Mouse (Mus musculus) splenic B cell, adult 2 months (primary cell): ENCODE results near the gene Slc5a3.

Experiments used
- DNase-seq: peaks from one replicate; pipeline ENCODE4 v3.0.0-alpha.2; 2011; ENCODE audit warnings: low read depth, low spot score
- H3K27me3 ChIP-seq: 2 replicates; pipeline ENCODE4 v1.6.1; 2012; ENCODE audit warnings: mild to moderate bottlenecking, low read length, moderate library complexity, mixed read lengths; ENCODE audit not compliant: control insufficient read depth, poor library complexity, insufficient read depth, severe bottlenecking
- H3K36me3 ChIP-seq: 2 replicates; pipeline ENCODE4 v1.6.1; 2012; ENCODE audit warnings: mild to moderate bottlenecking, low read length, moderate library complexity, mixed read lengths; ENCODE audit not compliant: control insufficient read depth, poor library complexity, insufficient read depth, severe bottlenecking

The Slc5a3 gene

GRCm38 (mm10) chr16:92057852-92058643, at the start of gene Slc5a3, which contains the start of the genes Mrps6 and Gm49711:
Gene Slc5a3 (plus strand): TSS chr16:92058322.
Gene Mrps6 (plus strand): TSS chr16:92058270.
Gene Gm49711 (plus strand): TSS chr16:92058316.
- peak; percentile 90 for DNase-seq
- no peaks in the 10 kb centered on the region for H3K36me3 ChIP-seq

DNA sequence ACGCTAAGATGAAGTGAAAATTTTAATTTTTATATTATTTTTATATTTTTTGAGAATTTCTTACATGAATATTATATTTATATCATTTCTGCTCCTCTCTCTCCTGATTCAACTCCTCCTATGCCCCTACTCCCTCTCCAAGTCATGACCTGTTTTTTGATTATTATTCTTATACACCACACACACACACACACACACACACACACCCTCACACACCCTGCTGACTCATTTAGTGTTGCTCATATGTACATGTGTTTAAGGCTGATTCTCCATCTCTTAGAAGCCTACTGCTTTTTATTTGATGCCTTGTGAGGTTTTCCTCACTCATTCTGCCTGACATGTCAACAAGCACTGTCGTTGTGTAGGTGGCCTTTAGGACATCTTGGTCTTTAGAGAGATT, 48.5 kb upstream of the Slc5a3 start:
- no peak for DNase-seq
- Histone ChIP-seq H3K27me3 (no peaks in the 10 kb centered on the region), H3K36me3 (no peaks in the 10 kb centered on the region)

More at GRCm38 (mm10) chr16:92057852-92058643, at the start of gene Slc5a3, which contains the start of the genes Mrps6 and Gm49711:
- no peaks in the 10 kb centered on the region for H3K27me3 ChIP-seq

DNA sequence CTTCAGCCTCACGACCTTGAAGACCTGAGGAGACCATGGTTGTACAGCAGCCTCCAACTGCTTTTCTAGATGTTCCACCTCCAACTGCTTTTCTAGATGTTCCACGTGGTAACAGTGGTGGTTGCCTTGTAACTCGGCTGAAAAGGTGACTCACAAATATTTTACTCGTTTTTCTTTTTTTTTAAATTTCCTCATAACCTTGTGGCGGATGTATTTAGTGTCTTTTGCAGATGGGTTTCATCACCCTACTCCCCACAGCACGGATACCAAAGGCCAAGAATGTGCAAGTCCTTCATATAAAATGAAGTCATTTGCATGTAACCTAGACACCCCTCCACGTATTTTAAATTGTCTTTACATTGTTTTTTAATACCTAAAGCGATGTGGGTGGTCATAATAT, 41.3 kb upstream of the Slc5a3 start:
- H3K27me3 ChIP-seq: no peaks in the 10 kb centered on the region
- no peaks in the 10 kb centered on the region for H3K36me3 ChIP-seq
- no peak for DNase-seq

- no peaks in the 10 kb centered on the region for H3K36me3 ChIP-seq
- H3K27me3 ChIP-seq: no peaks in the 10 kb centered on the region
- DNase-seq: peak; percentile 35
Observed at GRCm38 (mm10) chr16:92019141-92020118, 38.7 kb upstream of the Slc5a3 start.

- no peaks in the 10 kb centered on the region for H3K36me3 ChIP-seq
Observed at GRCm38 (mm10) chr16:92021656-92022400, 36.3 kb upstream of the Slc5a3 start.

DNA sequence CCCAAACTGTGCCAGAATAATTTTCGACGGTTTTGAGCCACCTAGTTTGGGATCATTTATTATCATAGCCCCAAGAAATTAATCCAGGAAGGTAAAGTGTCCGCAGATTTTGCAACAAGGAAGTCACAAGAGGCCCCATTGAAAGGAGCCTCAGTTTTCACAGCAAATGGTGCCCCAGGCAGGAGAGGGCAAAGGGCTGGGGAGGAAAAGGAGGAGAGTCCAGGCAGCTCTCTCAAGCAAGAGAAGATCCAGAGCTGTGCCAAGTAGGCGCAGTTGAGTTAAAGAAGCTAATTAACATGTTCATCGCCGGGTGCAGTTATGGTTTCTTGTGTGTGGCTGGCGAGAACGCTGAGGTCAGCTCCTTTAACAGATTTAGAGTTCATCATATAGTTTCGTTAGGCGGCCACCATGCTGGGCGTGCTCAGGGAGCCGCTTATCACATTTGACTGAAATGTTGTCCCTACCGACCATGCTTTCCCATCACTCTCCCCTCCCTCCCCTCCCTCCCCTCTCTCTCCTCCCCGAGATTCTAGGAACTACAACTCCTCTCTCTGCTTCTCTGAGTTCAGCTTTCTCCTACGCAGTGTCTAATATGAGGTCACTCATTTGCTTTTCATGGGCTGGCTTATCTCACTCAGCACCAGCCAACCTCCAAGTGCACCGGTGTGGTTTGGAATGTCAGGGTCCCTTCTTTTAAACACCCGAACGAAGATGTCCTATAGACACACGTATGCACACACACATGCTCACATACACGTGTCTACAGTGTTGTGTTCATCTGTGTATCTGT, 35.4 kb upstream of the Slc5a3 start:
- no peaks in the 10 kb centered on the region for H3K27me3 ChIP-seq
- no peaks in the 10 kb centered on the region for H3K36me3 ChIP-seq
- DNase-seq: no peak

More at GRCm38 (mm10) chr16:92021656-92022400, 36.3 kb upstream of the Slc5a3 start:
- DNase-seq: no peak
- H3K27me3 ChIP-seq: no peaks in the 10 kb centered on the region

DNA sequence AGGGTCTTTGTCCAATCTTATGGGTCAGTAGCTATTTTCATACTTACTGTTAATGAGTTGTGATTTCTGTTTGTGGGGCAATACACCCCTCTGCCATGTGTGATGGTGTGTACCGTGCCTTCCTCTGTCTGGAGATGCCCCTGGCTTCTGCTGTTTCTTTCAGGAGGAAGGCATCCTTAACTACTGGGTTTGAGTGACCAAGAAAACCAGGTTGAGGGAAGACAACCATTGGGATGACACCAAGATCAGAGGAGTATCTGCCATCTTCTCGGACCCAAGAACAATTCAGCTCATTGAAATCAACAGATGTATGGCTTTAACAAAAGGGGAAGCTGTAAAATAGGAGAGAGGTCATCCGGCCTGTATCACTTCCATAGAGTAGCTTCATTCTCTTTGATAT, 24.8 kb upstream of the Slc5a3 start:
- H3K27me3 ChIP-seq: no peaks in the 10 kb centered on the region; the same call in 1 of the 2 replicates
- DNase-seq: no peak

DNA sequence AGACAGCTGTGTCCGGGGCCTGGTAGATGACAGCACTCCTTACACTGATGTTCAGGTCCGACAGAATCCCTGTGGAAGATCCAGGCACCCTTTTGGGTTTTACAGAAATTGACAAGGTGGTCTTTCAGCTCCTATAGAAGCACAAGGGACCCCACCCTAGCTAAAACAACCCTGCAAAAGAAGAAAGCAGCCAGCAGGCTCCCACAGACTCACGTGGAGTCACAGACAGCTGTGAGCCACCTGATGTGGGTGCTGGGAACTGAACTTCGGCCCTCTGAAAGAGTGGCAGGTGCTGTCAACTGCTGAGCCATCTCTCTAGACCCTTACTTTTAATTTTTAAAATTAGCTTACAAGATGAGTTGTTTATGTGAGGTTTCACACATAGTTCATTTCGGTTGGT, 23.4 kb upstream of the Slc5a3 start:
- H3K27me3 ChIP-seq: no peaks in the 10 kb centered on the region
- no peaks in the 10 kb centered on the region for H3K36me3 ChIP-seq
- DNase-seq: no peak

More for the DNA sequence above, 24.8 kb upstream of the Slc5a3 start:
- H3K36me3 ChIP-seq: no peaks in the 10 kb centered on the region

- Histone ChIP-seq H3K36me3 (no peaks in the 10 kb centered on the region), H3K27me3 (no peaks in the 10 kb centered on the region)
- no peak for DNase-seq
Observed at GRCm38 (mm10) chr16:92036701-92037100, 21.4 kb upstream of the Slc5a3 start.

DNA sequence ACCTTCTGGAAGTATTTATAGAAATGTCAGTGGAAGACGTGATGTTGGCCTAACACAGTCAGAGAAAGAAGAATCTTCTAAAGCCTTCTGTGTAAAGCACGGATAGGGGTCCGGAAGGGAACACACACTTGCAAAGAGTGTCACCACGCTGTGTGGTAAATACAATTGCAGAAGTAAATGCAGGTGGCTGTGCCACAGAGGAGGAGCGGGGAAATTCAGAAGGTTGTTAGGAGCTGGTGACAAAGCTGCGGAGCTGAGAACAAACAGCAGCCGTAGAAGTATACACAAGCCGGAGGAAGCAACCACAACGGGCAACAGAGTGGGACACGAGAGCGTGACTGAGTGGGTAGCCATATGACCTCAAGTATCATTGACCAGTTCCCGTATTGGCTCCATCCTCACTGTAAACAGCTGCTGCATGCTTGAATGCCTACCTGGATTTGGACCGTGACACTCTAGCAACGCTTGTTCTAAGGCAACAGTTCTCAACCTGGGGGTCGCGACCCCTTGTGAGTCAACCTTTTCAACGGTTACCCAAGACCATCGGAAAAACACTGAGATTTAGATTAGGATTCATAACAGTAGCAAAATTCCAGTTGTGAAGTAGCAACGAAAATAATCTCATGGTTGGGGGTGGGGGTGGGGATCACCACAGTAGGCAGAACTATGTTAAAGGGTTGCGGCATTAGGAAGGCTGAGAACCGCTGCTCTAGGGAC, 20.1 kb upstream of the Slc5a3 start:
- peak; percentile 68 for DNase-seq
- H3K36me3 ChIP-seq: no peaks in the 10 kb centered on the region
- H3K27me3 ChIP-seq: no peaks in the 10 kb centered on the region

DNA sequence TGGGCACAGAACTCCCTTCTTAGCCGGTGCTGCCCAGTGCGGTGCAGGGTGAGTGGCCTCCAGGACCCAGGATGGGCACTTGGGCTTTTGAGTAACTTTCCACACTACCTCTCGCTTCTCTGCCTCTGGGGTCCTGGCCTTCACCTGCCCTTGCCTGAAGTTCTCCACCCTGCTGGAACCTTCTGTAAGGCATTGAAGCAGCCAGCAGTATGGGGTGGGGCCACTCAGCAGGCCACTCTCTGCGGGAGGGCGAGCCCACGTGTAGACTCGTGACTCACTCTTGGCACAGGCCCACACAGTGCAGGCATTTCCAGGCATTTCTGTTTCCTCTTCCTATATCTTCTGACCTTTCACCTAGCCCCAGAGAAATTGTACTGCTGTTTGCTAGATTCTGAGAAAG, 18.7 kb upstream of the Slc5a3 start:
- H3K36me3 ChIP-seq: no peaks in the 10 kb centered on the region
- no peaks in the 10 kb centered on the region for H3K27me3 ChIP-seq
- DNase-seq: no peak

GRCm38 (mm10) chr16:92039966-92040365, 18.2 kb upstream of the Slc5a3 start:
- H3K27me3 ChIP-seq: no peaks in the 10 kb centered on the region
- no peaks in the 10 kb centered on the region for H3K36me3 ChIP-seq
- DNase-seq: no peak

DNA sequence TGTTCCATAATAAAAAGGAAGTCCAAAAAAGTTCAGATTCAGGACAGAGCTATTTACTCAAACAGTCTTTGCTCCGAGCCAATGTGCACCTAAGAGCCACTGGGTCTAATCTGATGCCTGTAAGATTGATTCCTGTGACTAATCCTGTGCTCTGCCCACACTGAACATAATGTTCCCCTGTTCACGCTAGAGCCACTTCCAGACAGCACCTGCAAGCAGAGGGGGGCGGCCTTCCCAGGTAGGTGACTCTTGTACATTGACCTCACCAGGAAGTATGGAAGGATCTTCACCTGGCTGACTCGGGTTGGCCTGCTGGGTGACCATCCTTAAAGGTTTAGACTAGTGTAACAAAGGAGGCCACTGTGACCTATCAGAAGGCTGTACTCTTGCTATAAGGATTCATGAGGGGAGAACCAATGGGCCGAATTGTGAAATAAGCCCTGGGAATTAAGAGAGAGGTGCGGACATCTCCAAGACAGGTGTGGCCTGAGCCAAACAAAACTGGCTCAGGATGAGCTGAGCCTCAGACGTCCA, 6.3 kb upstream of the Slc5a3 start:
- no peak for DNase-seq
- Histone ChIP-seq H3K27me3 (no peaks in the 10 kb centered on the region), H3K36me3 (no peaks in the 10 kb centered on the region)
